Mouse (Mus musculus): ENCODE data around the gene Psmc3. TPM values are rescaled to one million over a fixed set of nuclear protein-coding genes. Genes with fewer than 3 reads are reported as not detected.

Psmc3 gene
- polyA plus RNA-seq, 1 experiment, result 333 TPM

DNA sequence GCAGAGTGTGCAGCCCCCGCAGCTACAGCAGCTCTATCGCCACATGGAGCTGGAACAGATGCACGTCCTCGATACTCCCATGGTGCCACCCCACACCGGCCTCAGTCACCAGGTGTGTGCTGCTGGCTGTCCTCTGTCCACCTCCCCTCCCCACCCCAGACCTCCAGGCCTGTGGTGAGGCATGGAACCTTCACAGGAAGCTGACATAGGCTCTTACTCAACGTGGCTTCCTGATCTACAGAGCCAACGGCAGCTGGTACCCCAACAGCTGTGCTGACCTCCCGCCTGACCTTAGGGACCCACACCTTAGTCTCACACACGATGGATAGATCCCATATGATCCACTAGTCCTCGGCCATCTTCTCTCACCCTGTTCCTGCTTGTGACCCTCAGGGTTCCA, 59.5 kb downstream of the Psmc3 start:
- peaks cover 8% of the 10 kb centered on the region; the same call in 1 of the 2 replicates for H3K4me1 ChIP-seq (ENCODE audit: control insufficient read depth, insufficient read depth, low read length)
- TF ChIP-seq CTCF (IDR thresholded peaks at IDR 0.05; ENCODE audit: control insufficient read depth, insufficient read depth, low read length) (no peak), POLR2A (IDR thresholded peaks at IDR 0.05; ENCODE audit: borderline replicate concordance, control insufficient read depth, low read depth, low read length) (no peak)
- WGBS, result 31% methylated on average over 10 of the region's 10 CpGs
- H3K4me3 ChIP-seq (replicated peaks; ENCODE audit: control insufficient read depth, low read depth, low read length), result no peak overlapping the region
- no peak overlapping the region for H3K27ac ChIP-seq (ENCODE audit: control insufficient read depth, insufficient read depth, low read depth, low read length, poor library complexity)

DNA sequence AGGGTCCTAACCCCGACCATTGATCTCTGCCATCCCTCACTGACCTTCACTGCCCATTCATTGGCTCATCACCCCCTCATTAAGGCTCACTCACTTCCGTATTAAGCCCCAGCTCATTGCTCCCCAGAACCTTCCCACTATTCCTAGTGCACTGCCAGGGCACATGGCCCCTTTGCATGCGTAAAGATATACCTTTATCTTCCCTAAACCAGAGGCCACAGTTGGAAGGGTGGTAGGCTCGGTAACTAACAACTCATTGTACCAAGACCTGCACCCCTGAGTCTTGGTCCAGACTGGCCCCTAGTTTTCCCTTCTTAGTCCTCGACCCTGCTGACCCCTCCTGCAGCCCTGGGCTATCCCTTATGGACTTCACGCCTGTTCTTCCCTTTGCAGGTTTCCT, 60.0 kb downstream of the Psmc3 start:
- no peak overlapping the region for H3K27ac ChIP-seq (ENCODE audit: control insufficient read depth, insufficient read depth, low read depth, low read length, poor library complexity)
- peaks cover 8% of the 10 kb centered on the region; the same call in 1 of the 2 replicates for H3K4me1 ChIP-seq (ENCODE audit: control insufficient read depth, insufficient read depth, low read length)
- WGBS, result 64% methylated on average over 6 of the region's 6 CpGs
- no peak overlapping the region for H3K4me3 ChIP-seq (replicated peaks; ENCODE audit: control insufficient read depth, low read depth, low read length)
- TF ChIP-seq POLR2A (IDR thresholded peaks at IDR 0.05; ENCODE audit: borderline replicate concordance, control insufficient read depth, low read depth, low read length), result no peak
- TF ChIP-seq CTCF (IDR thresholded peaks at IDR 0.05; ENCODE audit: control insufficient read depth, insufficient read depth, low read length), result no peak

DNA sequence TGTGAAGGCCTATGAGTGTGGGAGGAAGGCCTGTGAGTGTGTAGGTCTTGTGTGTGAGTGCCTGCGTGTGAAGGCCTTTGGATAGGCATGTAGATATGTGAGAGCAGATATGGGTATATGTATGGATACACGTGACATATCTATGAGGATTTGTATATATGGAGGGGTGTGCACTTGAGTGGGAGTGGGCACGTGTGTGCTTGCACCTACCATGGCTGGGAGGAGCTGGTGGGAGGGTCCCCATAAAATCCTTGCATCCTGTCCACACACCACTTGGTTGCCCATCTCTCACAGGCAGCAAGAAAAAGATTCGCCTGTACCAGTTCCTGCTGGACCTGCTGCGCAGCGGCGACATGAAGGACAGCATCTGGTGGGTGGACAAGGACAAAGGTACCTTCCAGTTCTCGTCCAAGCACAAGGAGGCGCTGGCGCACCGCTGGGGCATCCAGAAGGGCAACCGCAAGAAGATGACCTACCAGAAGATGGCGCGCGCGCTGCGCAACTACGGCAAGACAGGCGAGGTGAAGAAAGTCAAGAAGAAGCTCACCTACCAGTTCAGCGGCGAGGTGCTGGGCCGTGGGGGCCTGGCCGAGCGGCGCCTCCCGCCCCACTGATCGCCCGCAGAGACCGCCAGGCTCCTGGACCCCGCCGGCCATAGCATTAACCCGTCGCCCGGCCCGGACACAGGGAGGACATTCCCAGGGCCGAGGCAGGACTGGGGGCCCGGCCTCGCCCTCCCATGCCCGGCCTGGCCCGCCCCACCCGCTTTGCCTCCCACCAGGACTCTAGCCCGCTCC, 61.2 kb downstream of the Psmc3 start:
- WGBS, result 88% methylated on average over 42 of the region's 42 CpGs
- TF ChIP-seq CTCF (IDR thresholded peaks at IDR 0.05; ENCODE audit: control insufficient read depth, insufficient read depth, low read length) (peak; percentile 71), POLR2A (IDR thresholded peaks at IDR 0.05; ENCODE audit: borderline replicate concordance, control insufficient read depth, low read depth, low read length) (peak; percentile 38; the same call in 1 of the 2 replicates)
- H3K4me3 ChIP-seq (replicated peaks; ENCODE audit: control insufficient read depth, low read depth, low read length), result no peak overlapping the region
- H3K4me1 ChIP-seq (ENCODE audit: control insufficient read depth, insufficient read depth, low read length), result peaks cover 5% of the 10 kb centered on the region; the same call in 1 of the 2 replicates
- no peak overlapping the region for H3K27ac ChIP-seq (ENCODE audit: control insufficient read depth, insufficient read depth, low read depth, low read length, poor library complexity)

DNA sequence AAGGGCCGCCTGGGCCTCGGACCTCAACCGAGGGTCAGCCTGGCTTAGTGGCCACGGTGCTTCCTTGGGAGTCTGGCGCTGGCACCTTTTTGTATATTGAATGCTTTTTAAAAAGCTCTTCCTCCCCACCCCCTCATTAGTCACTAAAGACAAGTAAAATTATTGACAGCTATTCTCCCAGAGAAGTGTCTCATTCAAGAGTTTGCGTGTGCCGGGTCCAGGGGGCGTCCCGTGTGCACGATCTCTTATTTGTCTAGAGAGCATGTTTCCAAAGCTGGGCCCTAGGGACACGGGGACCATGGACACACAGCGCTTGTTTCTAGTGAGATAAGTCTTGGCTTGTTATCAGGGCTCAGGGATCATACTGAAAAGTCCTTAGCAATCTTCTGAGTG, 61.8 kb downstream of the Psmc3 start:
- H3K4me1 ChIP-seq (ENCODE audit: control insufficient read depth, insufficient read depth, low read length), result peaks cover 4% of the 10 kb centered on the region; the same call in 1 of the 2 replicates
- WGBS, result 92% methylated on average over 12 of the region's 12 CpGs
- H3K4me3 ChIP-seq (replicated peaks; ENCODE audit: control insufficient read depth, low read depth, low read length), result no peak overlapping the region
- TF ChIP-seq POLR2A (IDR thresholded peaks at IDR 0.05; ENCODE audit: borderline replicate concordance, control insufficient read depth, low read depth, low read length) (no peak), CTCF (IDR thresholded peaks at IDR 0.05; ENCODE audit: control insufficient read depth, insufficient read depth, low read length) (no peak)
- H3K27ac ChIP-seq (ENCODE audit: control insufficient read depth, insufficient read depth, low read depth, low read length, poor library complexity), result no peak overlapping the region

Other genes with a start within 250 kb of the Psmc3 start
- 37.8 and 113 TPM in 2 replicates for gene Mtch2, start 206.9 kb upstream of the Psmc3 start, polyA plus RNA-seq (2011; ENCODE audit: insufficient read depth, insufficient read length, low replicate concordance, missing spikeins)
- not detected in 2 replicates for gene C1qtnf4, start 168.1 kb upstream of the Psmc3 start, polyA plus RNA-seq (2011; ENCODE audit: insufficient read depth, insufficient read length, low replicate concordance, missing spikeins)
- gene Kbtbd4, start 149.3 kb upstream of the Psmc3 start, polyA plus RNA-seq (2011; ENCODE audit: insufficient read depth, insufficient read length, low replicate concordance, missing spikeins), result 3.9 and 8.2 TPM in 2 replicates
- gene Ndufs3, start 149.2 kb upstream of the Psmc3 start, polyA plus RNA-seq (2011; ENCODE audit: insufficient read depth, insufficient read length, low replicate concordance, missing spikeins), result 50.8 and 57.6 TPM in 2 replicates
- gene Celf1, start 113.6 kb upstream of the Psmc3 start, polyA plus RNA-seq (2011; ENCODE audit: insufficient read depth, insufficient read length, low replicate concordance, missing spikeins), result 34.8 and 39.9 TPM in 2 replicates
- 2.1 and 2.4 TPM in 2 replicates for gene Rapsn, start 18.4 kb upstream of the Psmc3 start, polyA plus RNA-seq (2011; ENCODE audit: insufficient read depth, insufficient read length, low replicate concordance, missing spikeins)
- gene Slc39a13, start 16.4 kb downstream of the Psmc3 start, polyA plus RNA-seq (2011; ENCODE audit: insufficient read depth, insufficient read length, low replicate concordance, missing spikeins), result 6.8 and 15.6 TPM in 2 replicates
- gene Spi1, start 28.4 kb downstream of the Psmc3 start, polyA plus RNA-seq (2011; ENCODE audit: insufficient read depth, insufficient read length, low replicate concordance, missing spikeins), result 28.0 and 65.7 TPM in 2 replicates
- 0.54 and 1.1 TPM in 2 replicates for gene Mybpc3, start 64.1 kb downstream of the Psmc3 start, polyA plus RNA-seq (2011; ENCODE audit: insufficient read depth, insufficient read length, low replicate concordance, missing spikeins)
- 20.5 and 44.4 TPM in 2 replicates for gene Madd, start 129.8 kb downstream of the Psmc3 start, polyA plus RNA-seq (2011; ENCODE audit: insufficient read depth, insufficient read length, low replicate concordance, missing spikeins)
- gene Nr1h3, start 148.8 kb downstream of the Psmc3 start, polyA plus RNA-seq (2011; ENCODE audit: insufficient read depth, insufficient read length, low replicate concordance, missing spikeins), result 11.0 and 14.0 TPM in 2 replicates
- gene Acp2, start 148.9 kb downstream of the Psmc3 start, polyA plus RNA-seq (2011; ENCODE audit: insufficient read depth, insufficient read length, low replicate concordance, missing spikeins), result 5.8 and 11.9 TPM in 2 replicates
- 14.4 and 32.4 TPM in 2 replicates for gene Ddb2, start 183.0 kb downstream of the Psmc3 start, polyA plus RNA-seq (2011; ENCODE audit: insufficient read depth, insufficient read length, low replicate concordance, missing spikeins)
- gene Pacsin3, start 201.9 kb downstream of the Psmc3 start, polyA plus RNA-seq (2011; ENCODE audit: insufficient read depth, insufficient read length, low replicate concordance, missing spikeins), result 2.6 and 6.7 TPM in 2 replicates
- gene Arfgap2, start 211.0 kb downstream of the Psmc3 start, polyA plus RNA-seq (2011; ENCODE audit: insufficient read depth, insufficient read length, low replicate concordance, missing spikeins), result 31.3 and 47.4 TPM in 2 replicates

Data from bone marrow, adult 2 months (tissue).